Mouse (Mus musculus) left cerebral cortex, postnatal 36 days (tissue): Measurements from ENCODE around the gene Adamts14. TPM values are rescaled to one million over a fixed set of nuclear protein-coding genes. Genes with fewer than 3 reads are reported as not detected.

Source experiments
- DNase-seq, 2 experiments: peaks; one replicate each; pipeline ENCODE4 v3.0.0; 2021 to 2022; ENCODE audit warnings: low spot score in 2 of 2, mixed read lengths in 1 of 2
- intact Hi-C: fragments of 180-260 bp; cut with DNase I; formaldehyde crosslinking; loops from one replicate; pipeline ENCODE4 v1.15.1; 2025
- total RNA-seq, 2 experiments: library from RNA; stranded (reverse); gene quantifications; 2 replicates each; pipeline ENCODE4 v1.2.3; 2021

Adamts14 gene
- total RNA-seq, 2 experiments from 2014 or later = 0.20 to 0.41 TPM

GRCm38 (mm10) chr10:61237391-61237785, 35.9 kb downstream of the Adamts14 start:
- intact Hi-C loops = no loop called here
- DNase-seq = no peak

DNA sequence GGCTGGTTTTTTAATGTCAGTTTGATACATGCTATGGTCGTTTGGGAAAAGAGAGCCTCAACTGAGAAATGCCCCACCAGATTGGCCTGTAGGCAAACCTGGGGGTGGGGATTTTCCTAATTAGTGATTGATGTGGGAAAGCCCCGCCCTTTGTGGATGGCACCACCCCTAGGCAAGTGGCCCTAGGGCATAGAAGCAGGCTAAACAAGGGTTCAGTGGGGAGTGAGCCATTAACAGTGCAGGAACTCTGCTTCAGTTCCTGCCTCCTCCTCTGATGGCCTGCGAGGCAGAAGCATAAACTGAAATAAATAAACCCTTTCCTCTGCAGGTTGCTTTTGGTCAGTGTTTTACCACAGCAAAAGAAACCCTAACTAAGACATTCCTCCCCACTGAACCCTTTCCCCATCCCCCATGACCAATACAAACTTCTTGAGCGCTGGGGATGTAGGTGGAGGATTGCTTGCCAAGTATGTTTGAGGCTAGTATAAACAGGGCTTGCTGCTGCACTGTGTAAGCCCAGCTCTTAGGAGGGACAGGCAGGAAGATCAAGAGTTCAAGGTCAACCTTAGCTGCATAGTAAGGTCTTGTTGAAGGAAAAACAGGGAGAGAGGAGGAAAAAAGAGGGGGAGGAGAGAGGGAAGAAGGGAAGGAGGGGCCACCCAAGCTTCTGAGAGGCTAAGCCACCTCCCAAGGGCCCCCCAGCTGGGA, 36.4 kb downstream of the Adamts14 start:
- DNase-seq = no peak
- intact Hi-C loops = no loop called here

GRCm38 (mm10) chr10:61235677-61236267, 37.5 kb downstream of the Adamts14 start:
- DNase-seq = no peak
- intact Hi-C loops = no loop called here

DNA sequence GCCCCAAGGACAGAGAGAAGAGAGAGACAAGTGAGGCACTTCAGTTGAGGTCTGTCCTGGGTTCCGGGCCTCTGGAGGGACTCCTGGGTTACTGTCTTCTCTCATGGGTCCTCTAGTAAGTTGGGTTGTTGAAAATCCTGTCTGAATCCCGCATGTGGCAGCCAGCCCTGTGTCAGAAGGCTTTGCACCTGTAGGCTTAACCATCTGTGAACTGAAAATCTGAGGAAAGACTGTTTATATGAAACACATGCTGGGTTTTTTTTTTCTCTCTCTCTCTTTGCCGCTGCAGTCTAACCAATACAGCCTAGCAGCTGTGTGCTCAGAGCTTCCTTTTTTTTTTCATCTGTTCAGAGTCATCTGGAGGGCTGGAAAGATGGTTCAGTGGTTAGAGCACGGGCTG, 38.9 kb downstream of the Adamts14 start:
- DNase-seq = no peak
- intact Hi-C loops = no loop called here

DNA sequence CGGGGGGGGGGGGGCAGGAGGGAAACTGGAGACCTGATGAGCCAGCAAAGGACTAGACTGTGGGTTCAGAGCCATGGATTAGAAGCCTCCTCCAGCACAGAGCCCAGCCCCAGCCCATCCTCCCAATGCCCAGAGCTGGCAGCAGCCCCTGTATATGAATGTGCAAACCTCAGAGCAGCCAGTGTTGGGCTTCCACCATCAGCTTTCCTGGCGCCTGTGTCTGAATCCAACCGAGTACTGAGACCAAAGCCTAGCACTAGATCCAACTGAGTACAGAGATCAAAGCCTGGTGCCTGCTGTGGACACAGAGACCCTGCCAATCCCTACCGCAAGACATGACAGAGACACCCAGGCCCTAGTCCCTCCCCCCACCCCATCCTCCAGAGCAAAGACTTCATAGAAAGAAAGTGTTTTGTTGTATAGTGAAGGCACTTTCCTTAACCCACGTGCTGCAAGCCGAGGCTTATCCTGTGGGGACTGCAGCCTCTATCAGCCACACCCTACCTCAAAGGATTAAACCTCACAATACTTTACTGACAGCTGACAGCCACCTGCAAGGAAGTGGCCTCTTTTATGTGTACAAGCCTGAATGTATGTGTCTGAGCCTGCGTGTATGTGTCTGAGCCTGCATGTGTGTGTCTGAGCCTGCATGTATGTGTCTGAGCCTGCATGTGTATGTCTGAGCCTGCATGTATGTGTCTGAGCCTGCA, 40.2 kb downstream of the Adamts14 start:
- intact Hi-C loops = no loop called here
- DNase-seq = no peak

DNA sequence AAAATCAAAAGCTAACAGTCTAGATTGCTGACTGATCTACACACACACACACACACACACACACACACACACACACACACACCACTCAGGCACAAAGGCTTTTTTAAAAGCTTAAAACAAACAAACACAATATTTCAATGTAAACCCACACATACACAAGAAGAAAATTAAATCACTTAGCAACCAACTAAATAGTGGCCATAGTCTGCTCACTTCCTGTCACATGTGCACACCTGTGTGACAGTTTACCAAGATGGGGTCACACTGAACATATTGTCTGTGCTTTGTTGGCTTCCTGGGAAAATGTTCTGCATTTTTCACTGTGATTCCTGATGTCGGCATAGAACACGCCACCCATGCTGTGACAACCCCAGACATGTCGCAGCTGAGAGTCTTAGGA, 41.5 kb downstream of the Adamts14 start:
- no peak for DNase-seq
- intact Hi-C loops = no loop called here

DNA sequence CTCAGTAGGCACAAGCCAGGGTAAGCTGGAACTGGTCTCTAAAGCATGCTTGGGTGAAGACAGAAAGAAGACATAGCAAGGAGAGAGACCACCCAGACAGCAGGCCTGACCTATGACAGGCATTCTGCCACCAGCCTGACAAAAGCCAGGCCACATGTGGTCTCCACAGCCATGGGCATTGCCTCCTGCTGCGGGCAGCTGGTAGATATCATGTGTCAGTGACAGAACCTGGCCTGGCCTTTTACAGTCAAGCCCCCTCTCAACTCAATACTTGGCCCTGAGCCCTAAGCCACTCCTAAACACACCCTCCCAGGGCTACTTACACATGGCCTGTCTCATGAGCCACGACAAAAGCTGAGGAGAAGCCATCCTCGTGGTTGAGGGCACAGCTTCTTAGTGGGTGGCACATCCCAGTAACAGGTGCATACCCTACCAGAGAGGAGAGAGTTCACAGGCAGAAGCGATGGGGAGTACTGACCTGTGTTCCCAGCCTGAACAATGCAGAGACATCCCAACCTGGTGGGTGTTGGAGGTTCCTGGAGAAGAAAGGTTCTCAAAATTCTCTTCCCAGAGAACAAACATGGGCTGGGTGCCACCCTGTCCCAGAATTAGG, 46.3 kb downstream of the Adamts14 start:
- DNase-seq = no peak
- intact Hi-C loops = no loop called here

DNA sequence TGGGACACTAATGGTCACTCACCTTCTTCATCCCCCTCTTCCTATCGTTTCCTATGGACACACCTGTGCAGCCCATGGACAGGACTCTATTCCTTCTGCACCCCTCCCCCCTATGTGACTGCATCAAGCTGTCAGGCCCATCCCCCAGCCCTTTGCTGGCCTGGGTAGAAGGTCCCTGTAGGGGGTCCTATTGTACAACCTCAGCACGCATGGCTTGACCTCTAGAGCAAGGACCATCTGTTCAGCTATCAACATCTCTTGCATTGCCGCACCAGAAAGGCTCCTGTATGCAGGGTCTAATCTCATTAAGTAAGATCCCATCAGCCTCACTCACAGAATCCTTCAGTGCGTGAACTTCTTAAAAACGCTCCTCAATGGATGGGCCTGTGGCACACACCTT, 47.5 kb downstream of the Adamts14 start:
- DNase-seq = no peak
- intact Hi-C loops = no loop called here

- no peak for DNase-seq
- intact Hi-C loops = no loop called here
Measured at GRCm38 (mm10) chr10:61219318-61219717, 53.9 kb downstream of the Adamts14 start.

DNA sequence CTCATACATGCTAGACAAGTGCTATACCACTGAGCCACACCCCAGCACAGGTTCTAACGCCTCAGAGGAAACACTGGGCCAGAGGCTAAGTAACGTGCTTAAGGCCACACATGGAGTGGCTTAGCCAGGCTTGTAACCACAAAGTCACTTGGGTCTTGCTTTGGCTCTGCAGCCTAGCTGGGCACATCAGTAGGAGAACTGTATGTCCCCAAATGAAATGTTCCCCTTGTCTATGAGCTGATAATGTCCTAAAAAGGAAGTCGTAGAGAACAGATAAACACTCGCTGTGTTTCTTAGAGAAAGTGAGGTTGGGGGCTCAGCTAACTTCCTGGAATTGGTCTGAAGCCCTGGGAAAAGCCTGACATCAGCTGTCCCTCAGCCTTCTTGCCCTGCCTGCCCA, 57.1 kb downstream of the Adamts14 start:
- intact Hi-C loops = no loop called here
- DNase-seq = no peak

- intact Hi-C loops = no loop called here
Measured at GRCm38 (mm10) chr10:61215658-61216057, 57.6 kb downstream of the Adamts14 start.

DNA sequence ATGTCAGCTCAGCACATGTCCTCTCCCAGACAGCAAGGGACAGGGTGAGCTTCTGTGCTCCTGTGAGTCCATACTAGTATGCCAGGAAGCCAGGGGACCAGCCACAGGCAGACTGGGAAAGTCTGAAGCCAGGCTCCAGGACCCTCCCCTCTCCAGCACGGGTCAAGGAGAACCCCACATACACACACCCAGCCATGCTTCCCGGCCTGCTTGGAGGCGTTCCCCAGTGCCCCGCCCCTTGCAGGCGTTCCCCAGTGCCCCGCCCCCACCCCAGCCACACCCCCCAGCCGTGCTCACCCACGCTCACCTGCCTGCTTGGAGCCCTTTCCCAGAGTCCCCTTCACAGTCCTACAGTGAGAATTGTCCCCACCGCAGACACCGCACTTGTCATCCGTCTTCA, 60.4 kb downstream of the Adamts14 start:
- intact Hi-C loops = no loop called here
- DNase-seq = no peak

More at GRCm38 (mm10) chr10:61215658-61216057, 57.6 kb downstream of the Adamts14 start:
- no peak for DNase-seq

DNA sequence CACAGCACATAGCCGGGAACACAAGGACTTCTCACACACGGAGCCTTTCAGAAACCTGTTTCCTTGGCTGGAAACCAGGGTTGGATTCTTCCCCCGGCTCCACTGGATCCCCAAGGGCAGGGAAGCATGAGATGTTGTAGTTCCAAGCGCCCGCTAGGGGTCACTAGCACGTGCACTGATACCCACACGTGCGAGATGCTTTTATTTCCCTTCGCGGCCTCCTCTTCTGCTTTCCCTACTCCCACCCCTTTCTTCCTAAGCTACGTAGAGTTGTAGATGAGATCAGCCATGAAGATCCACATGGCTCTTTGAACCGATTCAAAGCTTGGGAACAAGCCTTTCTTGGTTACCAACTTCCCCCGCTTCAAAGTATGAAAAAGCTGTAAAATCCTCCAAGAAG, 61.5 kb downstream of the Adamts14 start:
- peak; percentile 25 to 39 for DNase-seq
- intact Hi-C loops = no loop called here

DNA sequence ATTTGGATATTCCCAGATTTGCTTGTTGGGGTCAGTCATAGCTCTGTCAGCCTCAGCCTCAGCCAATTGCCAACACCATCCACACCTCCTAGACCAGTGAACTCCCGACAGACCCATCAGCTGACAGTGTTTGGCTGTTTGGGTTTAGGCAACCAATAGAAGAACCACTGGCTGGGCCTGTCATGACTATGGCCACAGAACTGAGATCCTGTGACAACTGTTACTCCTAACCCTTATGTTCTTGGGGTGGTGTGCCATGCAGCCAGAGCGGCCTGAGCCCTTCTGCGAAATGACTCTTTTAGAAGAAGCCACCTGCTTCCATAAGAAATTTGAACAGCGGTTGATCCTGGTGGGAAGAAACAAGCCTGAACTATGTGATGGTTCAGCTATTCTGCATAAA, 62.1 kb downstream of the Adamts14 start:
- intact Hi-C loops = no loop called here
- no peak for DNase-seq

- intact Hi-C loops = loop anchor here (10.0 kb wide), 1 partner anchor 457 kb away; no protein-coding TSS in a partner anchor
- no peak for DNase-seq
Measured at GRCm38 (mm10) chr10:61208114-61208684, 65.0 kb downstream of the Adamts14 start.

DNA sequence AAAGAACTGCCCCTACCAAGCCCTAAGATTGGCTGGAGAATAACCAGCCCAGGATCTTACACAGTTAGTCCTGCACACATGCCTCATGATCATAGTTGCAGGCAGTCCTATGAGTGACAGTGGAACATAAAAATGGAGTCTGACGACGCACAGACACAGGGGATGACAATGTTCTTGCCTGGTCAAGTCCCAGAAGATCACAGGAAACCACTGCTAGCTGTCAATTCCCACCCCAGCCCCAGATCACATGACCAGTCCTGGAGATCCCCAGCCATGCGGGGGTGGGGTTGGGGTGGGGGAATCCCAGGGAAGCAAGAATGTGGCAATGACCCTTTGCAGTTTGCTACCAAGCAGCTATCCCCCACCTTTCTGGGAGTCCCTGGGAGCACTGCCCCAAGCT, 69.3 kb downstream of the Adamts14 start:
- DNase-seq = no peak
- intact Hi-C loops = loop anchor here (10.0 kb wide), 1 partner anchor 461 kb away; no protein-coding TSS in a partner anchor

DNA sequence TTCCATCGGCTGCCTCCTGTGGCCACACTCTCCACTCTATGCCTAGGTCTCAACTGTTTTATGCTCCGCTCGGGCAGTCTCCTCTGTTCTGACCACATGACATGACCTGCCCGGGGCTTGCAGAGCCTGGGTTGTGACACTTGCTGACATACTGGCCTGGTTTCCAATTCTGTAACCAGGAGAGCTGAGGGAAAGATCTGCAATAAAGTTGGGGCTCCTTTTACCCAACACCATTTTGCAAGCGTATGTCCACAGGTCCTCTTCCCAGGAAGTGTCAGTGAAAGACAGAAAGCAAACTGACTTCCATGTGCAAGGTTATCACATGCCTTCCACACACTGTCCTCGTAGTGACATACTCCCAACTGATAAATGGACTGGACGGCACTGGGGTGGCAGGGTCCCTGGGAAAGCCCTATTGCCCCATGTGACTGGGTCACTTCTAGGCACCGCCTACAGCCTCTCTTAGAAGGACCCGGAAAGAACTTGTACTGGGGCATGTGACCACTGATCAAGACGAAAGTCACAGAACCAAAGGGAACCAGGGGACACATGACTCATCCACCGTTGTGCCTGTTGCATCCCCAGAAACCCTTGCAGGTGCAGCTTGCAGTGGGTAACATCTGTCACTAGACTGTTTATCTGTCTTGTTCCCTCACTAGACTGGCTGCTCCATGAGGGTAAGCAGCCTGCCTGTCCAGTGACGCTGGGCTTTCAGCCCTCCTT, 71.5 kb downstream of the Adamts14 start:
- intact Hi-C loops = loop anchor here (10.0 kb wide), 1 partner anchor 463 kb away; no protein-coding TSS in a partner anchor
- DNase-seq = no peak

DNA sequence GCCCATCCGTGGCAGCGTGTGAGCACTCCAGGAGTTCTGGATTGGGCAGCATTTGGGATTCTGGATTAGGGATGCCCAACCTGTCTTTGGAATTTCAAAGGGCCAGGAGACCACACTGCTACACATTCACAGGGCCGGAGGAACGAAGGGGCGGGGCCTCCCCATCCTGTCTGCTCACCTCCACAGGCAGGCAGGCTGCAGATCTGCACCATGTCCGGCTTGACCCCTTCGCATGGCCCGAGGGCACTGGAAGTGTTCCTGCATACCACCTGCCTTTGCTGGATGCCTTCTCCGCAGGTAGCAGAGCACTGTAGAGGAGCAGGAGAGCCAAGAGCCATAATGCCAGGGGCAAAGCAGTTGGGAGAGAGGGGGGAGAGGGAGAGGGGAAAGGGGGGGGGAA, 72.2 kb downstream of the Adamts14 start:
- DNase-seq = no peak
- intact Hi-C loops = loop anchor here (10.0 kb wide), 1 partner anchor 464 kb away; no protein-coding TSS in a partner anchor

DNA sequence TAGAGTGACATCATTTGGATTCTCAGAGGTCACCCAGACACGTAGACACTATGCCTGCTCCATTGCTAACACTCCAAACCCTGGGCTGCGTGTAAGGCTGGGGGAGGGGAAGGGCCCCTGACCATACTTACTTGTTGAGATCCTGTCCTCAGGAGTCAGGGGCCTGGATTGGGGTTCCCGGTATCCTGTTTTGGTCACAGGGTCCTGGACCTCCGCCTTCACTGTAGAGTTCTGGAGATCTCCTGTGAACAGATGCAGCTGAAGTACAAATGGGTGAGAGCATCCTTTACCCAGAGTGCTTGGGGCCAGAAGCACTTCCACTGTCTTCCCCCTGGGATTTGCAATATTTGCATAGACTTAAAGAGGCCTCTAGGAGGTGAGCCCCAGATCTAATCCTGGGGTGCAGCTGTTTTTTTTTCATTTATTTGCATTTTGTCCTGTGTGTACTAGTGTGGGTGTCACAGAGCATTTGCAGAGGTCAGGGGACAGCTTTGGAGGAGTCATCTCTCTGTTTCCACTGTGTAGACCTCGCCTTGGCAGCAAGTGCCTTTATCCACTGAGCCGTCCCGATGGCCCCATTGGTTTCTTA, 72.9 kb downstream of the Adamts14 start:
- intact Hi-C loops = loop anchor here (10.0 kb wide), 1 partner anchor 464 kb away; no protein-coding TSS in a partner anchor
- DNase-seq = no peak
